Mouse (Mus musculus) bone marrow, adult 2 months (tissue): Measurements from ENCODE around the gene 2410004P03Rik.

Source experiments
- CTCF ChIP-seq: fragments of 200-500 bp; IDR thresholded peaks from 2 replicates; pipeline ENCODE4 v1.5.1; 2011; ENCODE audit warnings: low read length, control low read depth; ENCODE audit not compliant: control insufficient read depth, insufficient read depth
- POLR2A ChIP-seq: fragments of 200-500 bp; IDR thresholded peaks from 2 replicates; pipeline ENCODE4 v1.6.1; 2011; ENCODE audit warnings: low read depth, mild to moderate bottlenecking, control low read depth, low read length, borderline replicate concordance; ENCODE audit not compliant: control insufficient read depth

DNA sequence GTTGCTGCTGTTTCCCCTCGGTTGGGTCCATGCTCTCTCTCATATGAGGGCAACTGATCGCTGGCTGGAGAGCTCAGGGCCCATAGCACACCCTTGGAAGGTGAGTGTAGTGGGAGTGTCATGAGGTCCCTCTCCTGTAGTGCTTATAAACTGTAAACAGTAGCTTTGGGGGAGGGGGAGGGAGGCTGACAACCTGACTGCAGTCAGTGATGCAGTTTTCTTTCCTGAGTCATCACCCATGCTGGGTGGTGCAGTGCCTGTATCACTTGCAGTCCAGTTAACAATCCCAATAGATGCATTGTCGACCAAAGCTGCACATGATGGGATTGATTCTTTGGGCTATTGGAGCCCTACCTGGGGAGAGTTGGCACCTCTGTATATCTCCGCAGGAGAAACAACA, 10.3 kb downstream of the 2410004P03Rik start:
- no peak for TF ChIP-seq CTCF
- TF ChIP-seq POLR2A = no peak
